Mouse (Mus musculus): ENCODE data around the gene Chaf1b. TPM values are rescaled to one million over a fixed set of nuclear protein-coding genes. Genes with fewer than 3 reads are reported as not detected.
A peak's percentile ranks its signal among the peaks of the same experiment; 100 is the strongest.

Chaf1b gene
- polyA plus RNA-seq, 1 experiment from 2014 or later: 51.8 TPM

GRCm38 (mm10) chr16:93932185-93933168 lies 48.8 kb downstream of the Chaf1b start:
- DNase-seq (ENCODE audit: low spot score): no peak
- Histone ChIP-seq H3K27me3 (replicated peaks; ENCODE audit: control insufficient read depth, insufficient read depth, low read length) (peaks cover 26% of the 10 kb centered on the region), H3K4me3 (ENCODE audit: low read depth, low read length) (no peak overlapping the region), H3K27ac (replicated peaks; ENCODE audit: low read depth, low read length) (no peak overlapping the region), H3K36me3 (ENCODE audit: control insufficient read depth, insufficient read depth, low read length) (no peaks in the 10 kb centered on the region), H3K9me3 (ENCODE audit: control insufficient read depth, low read length) (no peaks in the 10 kb centered on the region), H3K9ac (ENCODE audit: low read depth, low read length) (no peak overlapping the region), H3K4me1 (ENCODE audit: control insufficient read depth, insufficient read depth, low read length) (peaks cover 8% of the 10 kb centered on the region), H3K4me2 (ENCODE audit: low read depth, low read length) (0 out of 2 replicates have a peak overlapping the region, but pooled peaks have one; percentile 10)
- 32% methylated on average over 17 of the region's 17 CpGs for WGBS
- ATAC-seq (ENCODE audit: low read depth): no peak

- no peak for DNase-seq (ENCODE audit: low spot score)
- WGBS: 28% methylated on average over 12 of the region's 13 CpGs
- peaks cover 26% of the 10 kb centered on the region for H3K27me3 ChIP-seq (replicated peaks; ENCODE audit: control insufficient read depth, insufficient read depth, low read length)
- H3K36me3 ChIP-seq (ENCODE audit: control insufficient read depth, insufficient read depth, low read length): no peaks in the 10 kb centered on the region
- peaks cover 8% of the 10 kb centered on the region for H3K4me1 ChIP-seq (ENCODE audit: control insufficient read depth, insufficient read depth, low read length)
- H3K9me3 ChIP-seq (ENCODE audit: control insufficient read depth, low read length): no peaks in the 10 kb centered on the region
- no peak for ATAC-seq (ENCODE audit: low read depth)
- H3K9ac ChIP-seq (ENCODE audit: low read depth, low read length): no peak overlapping the region
- H3K27ac ChIP-seq (replicated peaks; ENCODE audit: low read depth, low read length): no peak overlapping the region
- H3K4me3 ChIP-seq (ENCODE audit: low read depth, low read length): no peak overlapping the region
- H3K4me2 ChIP-seq (ENCODE audit: low read depth, low read length): no peak overlapping the region
Measured at GRCm38 (mm10) chr16:93934588-93934987, 50.9 kb downstream of the Chaf1b start.

- ATAC-seq (ENCODE audit: low read depth) (no peak), DNase-seq (ENCODE audit: low spot score) (no peak)
- Histone ChIP-seq H3K9ac (ENCODE audit: low read depth, low read length) (no peak overlapping the region), H3K4me1 (ENCODE audit: control insufficient read depth, insufficient read depth, low read length) (peaks cover 8% of the 10 kb centered on the region), H3K27ac (replicated peaks; ENCODE audit: low read depth, low read length) (no peak overlapping the region), H3K4me2 (ENCODE audit: low read depth, low read length) (no peak overlapping the region), H3K4me3 (ENCODE audit: low read depth, low read length) (no peak overlapping the region), H3K27me3 (replicated peaks; ENCODE audit: control insufficient read depth, insufficient read depth, low read length) (peaks cover 26% of the 10 kb centered on the region), H3K9me3 (ENCODE audit: control insufficient read depth, low read length) (no peaks in the 10 kb centered on the region), H3K36me3 (ENCODE audit: control insufficient read depth, insufficient read depth, low read length) (no peaks in the 10 kb centered on the region)
- 7% methylated on average over 7 of the region's 7 CpGs for WGBS
Measured at GRCm38 (mm10) chr16:93935009-93935408, 51.3 kb downstream of the Chaf1b start.

GRCm38 (mm10) chr16:93938400-93938846 lies 54.7 kb downstream of the Chaf1b start:
- DNase-seq (ENCODE audit: low spot score): peak; percentile 87
- ATAC-seq (ENCODE audit: low read depth): no peak
- H3K4me3 ChIP-seq (ENCODE audit: low read depth, low read length): peak overlapping the region; percentile 31
- 0 out of 2 replicates have a peak overlapping the region, but pooled peaks have one; percentile 43 for H3K9ac ChIP-seq (ENCODE audit: low read depth, low read length)
- H3K4me2 ChIP-seq (ENCODE audit: low read depth, low read length): peak overlapping the region; percentile 58
- peaks cover 26% of the 10 kb centered on the region for H3K27me3 ChIP-seq (replicated peaks; ENCODE audit: control insufficient read depth, insufficient read depth, low read length)
- 12% methylated on average over 16 of the region's 16 CpGs for WGBS
- no peaks in the 10 kb centered on the region for H3K36me3 ChIP-seq (ENCODE audit: control insufficient read depth, insufficient read depth, low read length)
- no peaks in the 10 kb centered on the region for H3K9me3 ChIP-seq (ENCODE audit: control insufficient read depth, low read length)
- peaks cover 8% of the 10 kb centered on the region for H3K4me1 ChIP-seq (ENCODE audit: control insufficient read depth, insufficient read depth, low read length)
- no peak overlapping the region for H3K27ac ChIP-seq (replicated peaks; ENCODE audit: low read depth, low read length)

- Histone ChIP-seq H3K9me3 (ENCODE audit: control insufficient read depth, low read length) (no peaks in the 10 kb centered on the region), H3K4me3 (ENCODE audit: low read depth, low read length) (no peak overlapping the region), H3K4me2 (ENCODE audit: low read depth, low read length) (no peak overlapping the region), H3K36me3 (ENCODE audit: control insufficient read depth, insufficient read depth, low read length) (no peaks in the 10 kb centered on the region), H3K27ac (replicated peaks; ENCODE audit: low read depth, low read length) (no peak overlapping the region), H3K4me1 (ENCODE audit: control insufficient read depth, insufficient read depth, low read length) (peaks cover 5% of the 10 kb centered on the region), H3K9ac (ENCODE audit: low read depth, low read length) (no peak overlapping the region), H3K27me3 (replicated peaks; ENCODE audit: control insufficient read depth, insufficient read depth, low read length) (peaks cover 16% of the 10 kb centered on the region)
- WGBS: 41% methylated on average over 4 of the region's 4 CpGs
- no peak for DNase-seq (ENCODE audit: low spot score)
- no peak for ATAC-seq (ENCODE audit: low read depth)
Measured at GRCm38 (mm10) chr16:93939961-93940360, 56.3 kb downstream of the Chaf1b start.

GRCm38 (mm10) chr16:93941781-93942567 lies 58.3 kb downstream of the Chaf1b start:
- Histone ChIP-seq H3K27ac (replicated peaks; ENCODE audit: low read depth, low read length) (no peak overlapping the region), H3K4me2 (ENCODE audit: low read depth, low read length) (no peak overlapping the region), H3K27me3 (replicated peaks; ENCODE audit: control insufficient read depth, insufficient read depth, low read length) (peaks cover 4% of the 10 kb centered on the region; the same call in 1 of the 2 replicates), H3K4me1 (ENCODE audit: control insufficient read depth, insufficient read depth, low read length) (no peaks in the 10 kb centered on the region), H3K4me3 (ENCODE audit: low read depth, low read length) (no peak overlapping the region), H3K9ac (ENCODE audit: low read depth, low read length) (no peak overlapping the region), H3K9me3 (ENCODE audit: control insufficient read depth, low read length) (no peaks in the 10 kb centered on the region), H3K36me3 (ENCODE audit: control insufficient read depth, insufficient read depth, low read length) (no peaks in the 10 kb centered on the region)
- 69% methylated on average over 10 of the region's 10 CpGs for WGBS
- no peak for ATAC-seq (ENCODE audit: low read depth)
- no peak for DNase-seq (ENCODE audit: low spot score)

GRCm38 (mm10) chr16:93942796-93943502 lies 59.2 kb downstream of the Chaf1b start:
- no peak for ATAC-seq (ENCODE audit: low read depth)
- WGBS: 89% methylated on average over 10 of the region's 10 CpGs
- no peak overlapping the region for H3K9ac ChIP-seq (ENCODE audit: low read depth, low read length)

GRCm38 (mm10) chr16:93944301-93944700 lies 60.6 kb downstream of the Chaf1b start:
- Histone ChIP-seq H3K4me2 (ENCODE audit: low read depth, low read length) (no peak overlapping the region), H3K4me3 (ENCODE audit: low read depth, low read length) (no peak overlapping the region), H3K9me3 (ENCODE audit: control insufficient read depth, low read length) (no peaks in the 10 kb centered on the region), H3K4me1 (ENCODE audit: control insufficient read depth, insufficient read depth, low read length) (no peaks in the 10 kb centered on the region), H3K27ac (replicated peaks; ENCODE audit: low read depth, low read length) (no peak overlapping the region), H3K9ac (ENCODE audit: low read depth, low read length) (no peak overlapping the region), H3K27me3 (replicated peaks; ENCODE audit: control insufficient read depth, insufficient read depth, low read length) (no peaks in the 10 kb centered on the region; the same call in 1 of the 2 replicates), H3K36me3 (ENCODE audit: control insufficient read depth, insufficient read depth, low read length) (no peaks in the 10 kb centered on the region)
- 68% methylated on average over 6 of the region's 6 CpGs for WGBS
- DNase-seq (ENCODE audit: low spot score) (no peak), ATAC-seq (ENCODE audit: low read depth) (no peak)

More at GRCm38 (mm10) chr16:93942796-93943502, 59.2 kb downstream of the Chaf1b start:
- H3K4me3 ChIP-seq (ENCODE audit: low read depth, low read length): no peak overlapping the region
- H3K36me3 ChIP-seq (ENCODE audit: control insufficient read depth, insufficient read depth, low read length): no peaks in the 10 kb centered on the region
- no peak overlapping the region for H3K27ac ChIP-seq (replicated peaks; ENCODE audit: low read depth, low read length)
- H3K4me1 ChIP-seq (ENCODE audit: control insufficient read depth, insufficient read depth, low read length): no peaks in the 10 kb centered on the region
- H3K9me3 ChIP-seq (ENCODE audit: control insufficient read depth, low read length): no peaks in the 10 kb centered on the region
- H3K4me2 ChIP-seq (ENCODE audit: low read depth, low read length): no peak overlapping the region
- no peaks in the 10 kb centered on the region for H3K27me3 ChIP-seq (replicated peaks; ENCODE audit: control insufficient read depth, insufficient read depth, low read length)
- no peak for DNase-seq (ENCODE audit: low spot score)
